Mouse (Mus musculus): ENCODE results near the gene Esf1.
"Not testable (repeated sequence)": the region's sequence is repeated elsewhere in the genome, so short reads cannot be mapped to it uniquely, and the experiment has no call there.

Gene Esf1

DNA sequence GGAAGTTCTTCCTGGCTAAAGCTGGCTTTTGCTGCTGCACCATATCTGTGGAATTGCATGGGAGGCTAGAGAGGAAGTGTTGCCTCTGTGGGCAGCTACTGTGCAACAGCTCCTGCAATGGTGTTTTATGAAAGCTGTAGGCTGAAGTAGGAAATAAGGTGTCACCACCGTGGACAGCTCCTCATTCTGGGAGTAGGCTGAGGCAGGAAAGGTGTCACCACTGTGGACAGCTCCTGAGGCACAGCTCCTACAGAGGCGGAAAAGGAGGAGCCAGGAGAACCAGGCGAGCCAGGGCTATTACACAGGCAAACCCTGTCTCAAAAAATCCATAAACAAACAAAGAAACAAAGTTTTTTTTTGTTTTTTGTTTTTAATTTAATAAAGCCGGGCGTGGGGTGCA lies 74.3 kb downstream of the Esf1 start:
- no peak for DNase-seq (ENCODE audit: low spot score in 2 of 2)

DNA sequence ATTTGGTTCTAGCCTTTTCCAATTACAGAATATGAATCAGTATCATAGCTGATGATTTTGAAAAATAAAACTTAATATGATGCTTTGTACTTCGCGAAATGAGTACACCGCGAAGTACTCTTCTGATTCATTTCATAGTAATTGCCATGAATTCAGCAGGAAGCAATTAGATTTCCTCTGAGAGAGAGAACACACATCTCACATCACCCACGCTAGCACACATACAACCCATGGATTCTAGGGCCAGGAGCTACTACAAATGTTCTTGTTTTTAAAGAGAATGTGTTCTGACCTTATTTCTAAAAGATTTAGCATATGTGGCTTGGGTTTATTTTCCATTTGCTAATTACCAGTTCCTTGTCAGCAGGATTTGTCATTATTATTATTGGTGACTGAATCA lies 76.9 kb downstream of the Esf1 start:
- no peak for DNase-seq (ENCODE audit: low spot score in 2 of 2)

GRCm38 (mm10) chr2:140084245-140084644 lies 86.1 kb downstream of the Esf1 start:
- no peak for DNase-seq (ENCODE audit: low spot score in 2 of 2)

DNA sequence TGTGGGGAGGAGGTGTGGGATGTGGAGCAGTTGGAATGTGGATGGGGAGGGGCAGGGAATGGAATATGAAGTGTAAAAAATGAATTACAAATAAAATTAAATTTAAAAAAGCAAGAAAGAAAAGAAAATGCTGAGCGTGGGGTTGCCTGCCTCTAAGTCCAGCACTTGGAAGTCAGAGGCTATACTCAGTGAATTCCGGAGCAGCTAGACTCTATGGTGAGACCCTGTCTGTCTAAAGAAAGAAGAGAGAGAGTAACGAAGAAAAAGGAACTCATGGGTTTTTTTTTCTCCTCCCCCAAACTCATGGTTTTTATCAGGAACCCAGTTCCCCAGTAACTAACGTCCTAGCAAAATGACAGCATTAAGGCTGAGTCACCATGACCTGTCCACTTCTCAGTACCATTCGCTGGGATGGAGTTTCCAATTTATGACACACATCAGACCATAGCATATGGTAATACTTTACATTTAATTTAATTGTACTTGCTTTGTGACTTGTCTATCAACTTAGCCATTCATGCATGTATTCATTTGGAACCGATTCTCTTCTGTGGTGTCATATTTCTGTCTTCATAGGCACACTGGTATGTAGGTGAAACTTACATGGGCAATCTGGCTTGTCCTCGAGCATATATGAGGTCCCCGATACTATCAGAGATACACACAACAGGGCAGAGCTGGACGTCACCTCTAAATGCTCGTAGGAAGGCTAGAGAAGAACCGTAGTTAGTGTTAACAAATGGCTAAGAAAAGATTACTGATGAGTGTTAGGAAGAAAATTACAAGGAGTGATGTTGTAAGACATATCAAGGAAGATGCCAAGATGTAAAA lies 89.4 kb downstream of the Esf1 start:
- no peak for DNase-seq (ENCODE audit: low spot score in 2 of 2)

GRCm38 (mm10) chr2:140079284-140079683 lies 91.1 kb downstream of the Esf1 start:
- not testable (repeated sequence) for DNase-seq (ENCODE audit: low spot score in 2 of 2)

GRCm38 (mm10) chr2:140078600-140079280 lies 91.6 kb downstream of the Esf1 start:
- no peak for DNase-seq (ENCODE audit: low spot score in 2 of 2)

GRCm38 (mm10) chr2:140077476-140077875 lies 92.9 kb downstream of the Esf1 start:
- DNase-seq (ENCODE audit: low spot score in 2 of 2), result no peak

- no peak for DNase-seq (ENCODE audit: low spot score in 2 of 2)
Measured at GRCm38 (mm10) chr2:140075150-140075549, 95.2 kb downstream of the Esf1 start.

Data from right cerebral cortex, adult 2 months (tissue).